Mouse (Mus musculus) cortical plate, adult 2 months (tissue): Measurements from ENCODE around the gene Rhoa.

Experiments
- CTCF ChIP-seq: fragments of 200-500 bp; IDR thresholded peaks from 2 replicates; pipeline ENCODE4 v1.5.1; 2011; ENCODE audit warnings: mild to moderate bottlenecking, control low read depth, low read length; ENCODE audit not compliant: insufficient read depth; ENCODE audit errors: extremely low read depth
- POLR2A ChIP-seq: fragments of 200-500 bp; IDR thresholded peaks from 2 replicates; pipeline ENCODE4 v1.6.1; 2011; ENCODE audit warnings: mild to moderate bottlenecking, low read length, control low read depth; ENCODE audit not compliant: insufficient read depth; ENCODE audit errors: extremely low read depth

GRCm38 (mm10) chr9:108379294-108379693 is 73.4 kb downstream of the Rhoa start:
- no peak for TF ChIP-seq CTCF
- no peak for TF ChIP-seq POLR2A
